Mouse (Mus musculus) bone marrow macrophage, adult 2 months (primary cell): ENCODE measurements around the gene Serpind1.

Experiments
- CTCF ChIP-seq: IDR thresholded peaks from 2 replicates; pipeline ENCODE4 v1.5.1; 2012; ENCODE audit warnings: low read depth, mild to moderate bottlenecking, low read length, moderate library complexity
- POLR2A ChIP-seq: IDR thresholded peaks from 2 replicates; pipeline ENCODE4 v1.6.1; 2012; ENCODE audit warnings: mild to moderate bottlenecking, low read depth, low read length, borderline replicate concordance

DNA sequence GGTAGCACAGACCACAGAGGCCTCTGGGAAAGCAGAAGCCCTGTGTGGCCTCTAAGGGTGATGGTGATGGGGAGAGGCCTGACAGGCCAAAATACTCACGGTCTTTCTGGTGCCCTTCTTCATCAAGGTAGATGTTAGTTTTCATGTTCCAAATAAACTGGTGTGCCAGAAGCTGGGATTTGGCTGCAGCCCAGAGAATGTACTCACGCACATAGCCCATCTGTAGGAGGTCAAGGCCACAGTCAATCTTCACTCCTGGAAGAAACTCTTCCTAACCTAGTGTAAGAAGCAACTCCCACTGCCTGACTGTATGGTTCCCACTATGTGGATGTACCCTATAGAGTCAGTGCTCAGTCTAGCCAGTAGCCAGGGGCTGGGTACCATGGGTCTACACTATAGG, 40.2 kb upstream of the Serpind1 start:
- TF ChIP-seq POLR2A (no peak), CTCF (no peak)
